Mouse (Mus musculus) MEL (cell line): ENCODE data around the gene Samhd1. TPM values are rescaled to one million over a fixed set of nuclear protein-coding genes. Genes with fewer than 3 reads are reported as not detected.

Experiments used
- DNase-seq: peaks from one replicate; pipeline ENCODE4 v3.0.0; 2011; ENCODE audit warnings: low read depth, low spot score
- H3K27ac ChIP-seq: 2 replicates; pipeline ENCODE4 v1.5.1; 2012; ENCODE audit warnings: low read depth, mild to moderate bottlenecking, control low read depth, low read length, moderate library complexity; ENCODE audit not compliant: control insufficient read depth
- H3K27me3 ChIP-seq, 2 experiments: fragments of 150-350 bp in 1 of 2; sonication (generic) in 1 of 2; 2 replicates each; pipeline ENCODE4 v1.6.1; 2012; ENCODE audit warnings: low read length in 2 of 2, mild to moderate bottlenecking in 2 of 2, improper control_type of control experiment in 1 of 2, moderate library complexity in 1 of 2; ENCODE audit not compliant: insufficient read depth in 2 of 2, control insufficient read depth in 1 of 2
- H3K36me3 ChIP-seq, 2 experiments: 2 replicates each; pipeline ENCODE4 v1.6.1; 2012 to 2014; ENCODE audit warnings: low read length in 2 of 2, improper control_type of control experiment in 1 of 2, inconsistent platforms in 1 of 2, mild to moderate bottlenecking in 1 of 2; ENCODE audit not compliant: insufficient read depth in 2 of 2, control insufficient read depth in 1 of 2
- H3K4me1 ChIP-seq, 2 experiments: fragments of 150-350 bp in 1 of 2; sonication (generic) in 1 of 2; 2 replicates each; pipeline ENCODE4 v1.6.1; 2012; ENCODE audit warnings: low read length in 2 of 2, improper control_type of control experiment in 1 of 2, mild to moderate bottlenecking in 1 of 2; ENCODE audit not compliant: insufficient read depth in 2 of 2, control insufficient read depth in 1 of 2
- H3K4me3 ChIP-seq, 2 experiments: fragments of 150-350 bp in 1 of 2; sonication (generic) in 1 of 2; 2 replicates each; pipeline ENCODE4 v1.5.1; 2012; ENCODE audit warnings: low read depth in 2 of 2, low read length in 2 of 2, mild to moderate bottlenecking in 2 of 2, moderate library complexity in 2 of 2, control low read depth in 1 of 2, improper control_type of control experiment in 1 of 2; ENCODE audit not compliant: control insufficient read depth in 1 of 2, insufficient read depth in 1 of 2
- H3K79me2 ChIP-seq: 2 replicates; pipeline ENCODE4 v1.6.1; 2012; ENCODE audit warnings: mild to moderate bottlenecking, low read length, moderate library complexity; ENCODE audit not compliant: control insufficient read depth, poor library complexity, insufficient read depth
- H3K9ac ChIP-seq: 2 replicates; pipeline ENCODE4 v1.6.1; 2012; ENCODE audit warnings: low read depth, mild to moderate bottlenecking, control low read depth, low read length, moderate library complexity; ENCODE audit not compliant: control insufficient read depth, poor library complexity, severe bottlenecking
- H3K9me3 ChIP-seq: fragments of 150-350 bp; sonication (generic); replicated peaks from 2 replicates; pipeline ENCODE4 v1.6.1; 2012; ENCODE audit warnings: mild to moderate bottlenecking, low read length, improper control_type of control experiment, moderate library complexity; ENCODE audit not compliant: insufficient read depth
- EP300 ChIP-seq, 2 experiments: IDR thresholded peaks; 2 replicates each; pipeline ENCODE4 v1.6.1; 2011; ENCODE audit warnings: improper control_type of control experiment in 2 of 2, low read length in 2 of 2, low read depth in 1 of 2, mild to moderate bottlenecking in 1 of 2
- MAX ChIP-seq: IDR thresholded peaks from 2 replicates; pipeline ENCODE4 v1.6.1; 2011; ENCODE audit warnings: low read length, improper control_type of control experiment
- MEF2A ChIP-seq: IDR thresholded peaks from 2 replicates; pipeline ENCODE4 v1.6.1; 2014; ENCODE audit warnings: low read depth, mild to moderate bottlenecking, inconsistent platforms, low read length, improper control_type of control experiment; ENCODE audit not compliant: poor library complexity, insufficient replicate concordance, severe bottlenecking; ENCODE audit errors: extremely low read depth
- MYB ChIP-seq: IDR thresholded peaks from 2 replicates; pipeline ENCODE4 v1.6.1; 2011; ENCODE audit warnings: mild to moderate bottlenecking, low read depth, low read length, improper control_type of control experiment
- MYC ChIP-seq: IDR thresholded peaks from 2 replicates; pipeline ENCODE4 v1.6.1; 2011; ENCODE audit warnings: low read depth, mild to moderate bottlenecking, low read length, improper control_type of control experiment, moderate library complexity
- NRF1 ChIP-seq: IDR thresholded peaks from 2 replicates; pipeline ENCODE4 v1.6.1; 2014; ENCODE audit warnings: low read depth, mild to moderate bottlenecking, inconsistent platforms, low read length, improper control_type of control experiment, moderate library complexity; ENCODE audit not compliant: poor library complexity, insufficient read depth, severe bottlenecking
- POLR2AphosphoS2 ChIP-seq: IDR thresholded peaks from 2 replicates; pipeline ENCODE4 v1.6.1; 2011; ENCODE audit warnings: low read length, improper control_type of control experiment
- RCOR1 ChIP-seq: IDR thresholded peaks from 2 replicates; pipeline ENCODE4 v1.6.1; 2012; ENCODE audit warnings: low read depth, mild to moderate bottlenecking, inconsistent platforms, low read length, improper control_type of control experiment
- SIN3A ChIP-seq: IDR thresholded peaks from 2 replicates; pipeline ENCODE4 v1.6.1; 2012; ENCODE audit warnings: low read length, improper control_type of control experiment, inconsistent platforms
- SMC3 ChIP-seq: IDR thresholded peaks from 2 replicates; pipeline ENCODE4 v1.6.1; 2011; ENCODE audit warnings: low read depth, low read length, improper control_type of control experiment
- TAL1 ChIP-seq: IDR thresholded peaks from 2 replicates; pipeline ENCODE4 v1.6.1; 2012; ENCODE audit warnings: mild to moderate bottlenecking, inconsistent platforms, low read length, moderate library complexity, mixed read lengths
- TCF12 ChIP-seq: IDR thresholded peaks from 2 replicates; pipeline ENCODE4 v1.6.1; 2014; ENCODE audit warnings: low read depth, mild to moderate bottlenecking, inconsistent platforms, low read length, improper control_type of control experiment, moderate library complexity
- ZMIZ1 ChIP-seq: IDR thresholded peaks from 2 replicates; pipeline ENCODE4 v1.6.1; 2012; ENCODE audit warnings: low read depth, mild to moderate bottlenecking, inconsistent platforms, low read length, improper control_type of control experiment, moderate library complexity
- polyA plus RNA-seq, 2 experiments: library from polyadenylated mRNA; stranded (reverse) in 1 of 2; unstranded in 1 of 2; fragments of >175 nt in 1 of 2; fragments of >200 nt in 1 of 2; gene quantifications; 2 replicates each; pipeline versions ENCODE4 v1.2.1 to v1.2.4; 2012; ENCODE audit warnings: low replicate concordance in 2 of 2, low read depth in 1 of 2; ENCODE audit not compliant: insufficient read length in 2 of 2, insufficient read depth in 1 of 2, missing spikeins in 1 of 2
- total RNA-seq: library from RNA; depleted of rRNA; stranded (reverse); fragments of 300-350 nt; gene quantifications from 2 replicates; pipeline ENCODE4 v1.2.3, GENCODE M21; 2012

Samhd1 gene
- total and polyA plus RNA-seq, 3 experiments, result 15.7 to 76.8 (median 50.5) TPM

GRCm38 (mm10) chr2:157148417-157148816 lies 13.4 kb upstream of the Samhd1 start (continued):
- TF ChIP-seq EP300 (IDR thresholded peaks at IDR 0.05; ENCODE audit: low read depth in 1 of 2, low read length in 2 of 2) (no peak), NRF1 (no peak)

DNA sequence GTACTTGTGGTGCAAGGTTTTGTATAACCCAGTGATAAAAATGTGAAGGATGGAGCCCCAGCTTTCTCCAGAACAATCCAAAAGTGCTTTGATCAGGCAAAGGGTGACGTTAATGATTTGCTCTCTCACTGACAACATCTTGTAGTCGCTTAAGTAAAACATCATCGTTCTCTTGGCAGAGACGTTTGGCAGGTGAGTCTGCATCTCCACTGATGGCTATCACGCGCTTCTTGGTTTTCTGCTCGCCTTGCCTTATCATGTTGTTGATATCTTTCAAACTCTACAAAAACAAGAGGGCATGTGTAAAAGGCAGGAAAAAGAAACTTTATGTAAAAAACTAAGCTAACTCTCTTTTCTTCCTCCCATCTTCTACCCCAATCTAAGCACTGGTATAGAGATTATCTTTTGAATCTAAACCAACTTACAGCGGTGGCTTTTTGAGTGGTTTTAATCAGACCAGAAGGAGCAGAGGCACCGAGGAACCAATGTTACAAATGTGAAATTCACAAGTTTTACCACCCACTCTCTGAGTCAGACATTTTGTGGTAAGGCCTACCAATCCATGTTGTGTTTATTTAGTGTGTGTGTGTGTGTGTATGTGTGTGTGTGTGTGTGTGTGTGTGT lies 12.4 kb upstream of the Samhd1 start:
- no peak for TF ChIP-seq MEF2A
- Histone ChIP-seq H3K4me1 (no peaks in the 10 kb centered on the region), H3K4me3 (no peak overlapping the region), H3K27me3 (no peaks in the 10 kb centered on the region), H3K27ac (no peak overlapping the region), H3K9ac (no peak overlapping the region), H3K36me3 (peaks cover 0 to 13% of the 10 kb centered on the region in 2 experiments; a peak in 3 of 4 replicates), H3K79me2 (no peaks in the 10 kb centered on the region), H3K9me3 (no peaks in the 10 kb centered on the region)
- no peak for DNase-seq

- no peak for DNase-seq
- no peak overlapping the region for H3K4me3 ChIP-seq
- H3K9me3 ChIP-seq, result no peaks in the 10 kb centered on the region
- H3K79me2 ChIP-seq, result no peaks in the 10 kb centered on the region
- H3K4me1 ChIP-seq, result no peaks in the 10 kb centered on the region
- H3K9ac ChIP-seq, result no peak overlapping the region
- H3K27me3 ChIP-seq, result no peaks in the 10 kb centered on the region
- TF ChIP-seq RCOR1, result no peak
- TF ChIP-seq TAL1, result no peak
- no peak for TF ChIP-seq MAX
- TF ChIP-seq MYC, result no peak
- no peak for TF ChIP-seq POLR2AphosphoS2
- TF ChIP-seq NRF1, result no peak
- no peak for TF ChIP-seq SIN3A
- TF ChIP-seq SMC3, result no peak
- no peak for TF ChIP-seq TCF12
- no peak for TF ChIP-seq ZMIZ1
- no peak for TF ChIP-seq MYB
- H3K27ac ChIP-seq, result no peak overlapping the region
- H3K36me3 ChIP-seq, result peaks cover 0 to 7% of the 10 kb centered on the region in 2 experiments
These were observed 10.1 kb upstream of the Samhd1 start for GRCm38 (mm10) chr2:157145173-157145572.
